In genomic region chr3:59133189-59133588, GRCm38 (mm10) we compare ENCODE assay signal across 27 mouse cellular contexts. TPM values are rescaled to one million over a fixed set of nuclear protein-coding genes. Genes with fewer than 3 reads are reported as not detected.
DNase-seq lines count a peak whose midpoint lies in the region; ATAC-seq lines count a peak whose summit lies in the region.
"Had no signal": no experiment of that assay in that cellular context is flagged by ENCODE, and none has a peak within 500 bp of the region (broad histone marks: within the 10 kb centered on the region; RNA-seq: fewer than 3 reads in every experiment).

No protein-coding gene starts in this region.

- H3K9me3 ChIP-seq in liver, embryonic 16.5 days (replicated peaks; ENCODE audit: control insufficient read depth, low read length): no peaks in the 10 kb centered on the region
- H3K9me3 ChIP-seq: forebrain, embryonic 10.5 days; heart, embryonic 10.5 days; limb, embryonic 12.5 days; midbrain, embryonic 15.5 days; neural tube, embryonic 15.5 days had no signal

- intact Hi-C loops in heart, postnatal 25 days (cut with DNase I): no loop called here

- H3K4me2 ChIP-seq in liver, embryonic 16.5 days (ENCODE audit: low read depth, low read length): no peak overlapping the region
- H3K4me2 ChIP-seq: limb, embryonic 12.5 days; midbrain, embryonic 15.5 days; neural tube, embryonic 15.5 days had no signal

- 12% methylated on average over 5 of the region's 5 CpGs for WGBS in liver, embryonic 16.5 days (ENCODE audit: insufficient replicate concordance)

- H3K27me3 ChIP-seq in liver, embryonic 16.5 days (ENCODE audit: control insufficient read depth, insufficient read depth, low read depth, low read length): no peaks in the 10 kb centered on the region
- H3K27me3 ChIP-seq: limb, embryonic 12.5 days; midbrain, embryonic 15.5 days; neural tube, embryonic 15.5 days; Patski had no signal

- no peak overlapping the region for H3K9ac ChIP-seq in liver, embryonic 16.5 days (ENCODE audit: low read depth, low read length)
- H3K9ac ChIP-seq: forebrain, postnatal 0 days; limb, embryonic 12.5 days; midbrain, embryonic 15.5 days; neural tube, embryonic 15.5 days had no signal

- peak; percentile 46; the same call in 1 of the 2 replicates for ATAC-seq in liver, embryonic 16.5 days (ENCODE audit: low read depth)
- ATAC-seq in inflammation-experienced regulatory T-cells, adult 6 months: no peak
- no peak for ATAC-seq in frontal cortex, adult (ENCODE audit: low TSS enrichment)
- ATAC-seq: forebrain, postnatal 0 days; hindbrain, postnatal 0 days; midbrain, embryonic 15.5 days; Patski had no signal

- DNase-seq in heart, adult 11 months: peak; percentile 46
- DNase-seq in heart, postnatal 25 days (ENCODE audit: low spot score): no peak
- peak; percentile 62 for DNase-seq in liver
- peak; percentile 26 for DNase-seq in naive thymus-derived CD4-positive, alpha-beta T cell, adult 2 months (ENCODE audit: low read depth)
- DNase-seq in retina, embryonic 14.5 days (ENCODE audit: low spot score): no peak
- DNase-seq: adrenal gland, postnatal 36 days; cerebellum, postnatal 10 days; forebrain, postnatal 0 days; gastrocnemius, adult 2 months; kidney, adult 18-20 months; lung, adult 2 months; lung, postnatal 14 days; thymus, postnatal 25 days had no signal

- H3K27ac ChIP-seq in liver, embryonic 16.5 days (ENCODE audit: low read length): no peak overlapping the region
- H3K27ac ChIP-seq: forebrain, embryonic 10.5 days; gastrocnemius, adult 2 months; heart, embryonic 10.5 days; hindbrain, postnatal 0 days; kidney, postnatal 0 days; limb, embryonic 12.5 days; midbrain, embryonic 15.5 days; neural tube, embryonic 15.5 days had no signal

- peaks cover 8% of the 10 kb centered on the region for H3K4me1 ChIP-seq in liver, embryonic 16.5 days (ENCODE audit: control insufficient read depth, low read depth, low read length)
- H3K4me1 ChIP-seq: forebrain, embryonic 10.5 days; limb, embryonic 12.5 days; midbrain, embryonic 15.5 days; neural tube, embryonic 15.5 days had no signal

- no peak overlapping the region for H3K4me3 ChIP-seq in liver, embryonic 16.5 days (ENCODE audit: low read depth, low read length)
- H3K4me3 ChIP-seq: forebrain, embryonic 10.5 days; gastrocnemius, adult 2 months; heart, embryonic 10.5 days; limb, embryonic 12.5 days; midbrain, embryonic 15.5 days; myocyte; neural tube, embryonic 15.5 days had no signal

- no peaks in the 10 kb centered on the region for H3K36me3 ChIP-seq in liver, embryonic 16.5 days (ENCODE audit: control insufficient read depth, insufficient read depth)
- H3K36me3 ChIP-seq: forebrain, embryonic 10.5 days; heart, embryonic 10.5 days; limb, embryonic 12.5 days; midbrain, embryonic 15.5 days; neural tube, embryonic 15.5 days had no signal

RNA-seq across cellular contexts. Expression of gene P2ry14, which starts 20.2 kb away (rescaled TPM):
- total RNA-seq in heart, postnatal 25 days (2021): 1 to 10 TPM; 3.6 to 4.2 TPM
- 7.6 and 9.9 TPM in 2 replicates for polyA plus RNA-seq in liver, embryonic 16.5 days (2015; fragmentation: Nextera tagmentation; extraction: Ambion mirVana)
- 1 to 10 TPM; 2.8 to 3.6 (median 3.3) TPM for polyA plus RNA-seq in inflammation-experienced regulatory T-cells, adult 6 months (2017; shearing (Covaris generic))

RNA-seq across cellular contexts. Expression of gene Gpr171, which starts 31.6 kb away (rescaled TPM):
- under 1 TPM in 1 of 2 experiments, not detected in 1; 0.11 TPM for total RNA-seq in heart, postnatal 25 days (2021)
- 0.73 and 0.84 TPM in 2 replicates for polyA plus RNA-seq in liver, embryonic 16.5 days (2015; fragmentation: Nextera tagmentation; extraction: Ambion mirVana)
- 10 to 100 TPM; 45.7 to 91.9 (median 55.6) TPM for polyA plus RNA-seq in inflammation-experienced regulatory T-cells, adult 6 months (2017; shearing (Covaris generic))
- total RNA-seq: forebrain, postnatal 0 days; gastrocnemius, adult 2 months; hindbrain, postnatal 0 days; layer of hippocampus, postnatal 25 days had no signal
- polyA plus RNA-seq: myocyte; Patski; testis, adult 2 months had no signal

Comparison
In these comparisons a context has a peak if more than half of its experiments do, and no peak if none do; other contexts are left out.
1. DNase-seq: peak in heart, adult 11 months (single experiment), liver (single experiment) and naive thymus-derived CD4-positive, alpha-beta T cell, adult 2 months (single experiment); none in heart, postnatal 25 days (single experiment) and retina, embryonic 14.5 days (single experiment).
2. RNA of gene Gpr171, which starts 31.6 kb away (polyA plus RNA-seq): 45.7 to 91.9 TPM in inflammation-experienced regulatory T-cells, adult 6 months; 0.73 to 0.84 TPM in liver, embryonic 16.5 days; every median in the first group is over 10 times any median in the second.